Mouse (Mus musculus) ES-CJ7 (cell line): ENCODE results near the gene Gm4559.
"Not testable (repeated sequence)": the region's sequence is repeated elsewhere in the genome, so short reads cannot be mapped to it uniquely, and the experiment has no call there.

ENCODE experiments used
- DNase-seq: peaks from one replicate; pipeline ENCODE4 v3.0.0; 2011; ENCODE audit warnings: low read depth, low spot score

Gene Gm4559

DNA sequence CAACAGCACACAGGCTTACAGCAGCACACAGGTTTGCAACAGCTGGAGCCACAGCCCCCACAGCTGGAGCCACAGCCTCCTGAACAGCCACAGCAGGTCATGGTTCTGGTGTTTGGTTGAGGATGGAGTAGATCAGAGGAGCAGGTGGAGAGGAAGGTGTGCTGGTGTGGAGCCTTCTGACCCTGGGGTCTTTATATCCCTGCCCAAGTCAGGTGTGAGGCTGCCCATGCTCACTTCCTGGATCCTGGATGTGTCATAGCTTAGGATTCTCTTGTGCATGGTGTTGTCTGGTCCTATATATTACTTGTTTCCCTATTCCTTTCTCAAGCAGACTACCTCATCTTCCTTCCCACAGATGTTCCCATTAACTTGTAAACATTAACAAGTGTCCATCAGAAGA, at the start of gene Gm4559:
Gene Gm4559 (minus strand): TSS at position 101 of the 400 bp plus-strand sequence.
- DNase-seq, result not testable (repeated sequence)

DNA sequence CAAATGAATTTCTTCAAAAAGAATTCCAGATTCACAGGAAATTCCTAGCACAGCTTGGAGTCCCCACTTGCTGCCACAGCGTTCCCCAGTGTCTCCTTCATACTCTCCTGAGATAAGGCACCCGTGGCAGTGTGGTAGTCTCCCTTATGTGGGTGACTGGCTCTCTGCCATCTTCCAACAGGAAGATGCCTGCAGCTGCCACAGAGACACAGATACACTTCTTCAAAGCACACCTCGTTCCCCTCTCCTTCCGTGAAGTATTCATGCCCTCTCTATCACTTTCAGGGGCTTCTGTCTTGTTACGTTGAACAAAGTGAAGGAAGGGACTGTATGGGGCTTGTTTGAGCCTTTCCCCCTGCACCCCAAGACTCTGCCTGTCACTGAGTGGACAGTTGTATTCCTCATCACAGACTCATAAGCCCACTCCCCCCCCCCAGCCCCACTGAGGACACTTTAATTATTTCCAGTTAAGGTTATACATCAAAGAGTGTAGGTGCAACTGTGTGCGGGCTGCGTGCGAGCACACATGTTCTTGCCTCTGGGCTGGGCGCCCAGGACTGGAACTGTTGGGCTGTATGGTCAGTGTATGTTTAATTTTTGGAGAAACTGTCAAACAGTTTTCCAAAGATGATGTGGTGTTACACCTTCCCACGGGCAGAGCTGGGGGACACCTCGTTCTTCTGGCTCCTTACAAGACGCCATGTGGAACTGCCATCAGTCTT, 49.4 kb upstream of the Gm4559 start:
- DNase-seq, result no peak

DNA sequence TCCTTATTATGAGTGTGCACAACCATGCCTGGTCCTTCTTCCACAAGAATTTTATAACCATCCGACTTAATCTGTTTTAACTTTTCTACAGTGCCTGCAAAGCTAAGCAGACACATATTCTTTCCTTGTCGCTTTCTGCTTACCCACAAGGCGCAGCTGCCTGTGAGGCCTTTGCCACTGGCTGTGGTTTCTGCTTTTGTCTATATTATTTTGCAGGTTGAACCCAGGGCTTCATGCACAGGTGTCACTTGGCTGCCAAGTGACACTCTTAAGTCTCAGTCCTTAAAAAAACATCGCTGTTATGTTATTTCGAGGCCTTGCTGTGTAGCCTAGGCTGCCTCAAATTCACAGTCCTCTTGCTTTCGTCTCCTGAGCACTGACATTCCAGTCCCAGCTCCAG, 48.5 kb upstream of the Gm4559 start:
- no peak for DNase-seq

DNA sequence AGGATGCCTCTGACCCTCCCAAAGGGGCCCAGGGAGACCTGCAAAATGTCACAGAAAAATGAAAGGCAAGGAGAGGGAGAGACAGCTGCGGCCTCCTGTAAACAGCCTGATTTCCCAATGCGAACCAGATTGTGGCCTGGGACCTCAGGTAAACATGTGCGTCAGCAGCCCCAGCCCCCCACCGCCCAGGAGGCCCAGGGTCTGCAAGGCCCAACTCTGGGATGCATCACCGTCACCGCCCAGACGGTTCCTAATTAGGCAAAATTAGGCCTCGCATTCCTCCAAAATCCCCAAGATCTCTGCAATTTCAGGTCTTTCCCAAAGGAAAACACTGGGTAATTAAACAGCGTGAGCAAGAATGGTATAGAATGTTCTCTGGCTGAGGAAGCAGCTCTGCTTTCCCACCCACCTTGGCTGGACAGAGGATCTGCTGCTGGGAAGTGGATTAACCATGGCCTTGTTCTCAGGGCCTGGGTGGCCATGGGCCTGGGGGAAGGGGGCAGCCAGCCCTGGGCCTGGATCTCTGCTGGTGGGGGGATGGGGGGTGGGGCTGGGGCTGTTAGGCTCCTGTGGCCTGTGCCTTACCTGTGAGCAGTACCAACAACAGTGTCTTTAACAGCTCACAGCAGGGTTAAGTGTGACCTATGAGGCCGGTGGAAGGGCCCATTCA, 47.6 kb upstream of the Gm4559 start:
- DNase-seq, result not testable (repeated sequence)

DNA sequence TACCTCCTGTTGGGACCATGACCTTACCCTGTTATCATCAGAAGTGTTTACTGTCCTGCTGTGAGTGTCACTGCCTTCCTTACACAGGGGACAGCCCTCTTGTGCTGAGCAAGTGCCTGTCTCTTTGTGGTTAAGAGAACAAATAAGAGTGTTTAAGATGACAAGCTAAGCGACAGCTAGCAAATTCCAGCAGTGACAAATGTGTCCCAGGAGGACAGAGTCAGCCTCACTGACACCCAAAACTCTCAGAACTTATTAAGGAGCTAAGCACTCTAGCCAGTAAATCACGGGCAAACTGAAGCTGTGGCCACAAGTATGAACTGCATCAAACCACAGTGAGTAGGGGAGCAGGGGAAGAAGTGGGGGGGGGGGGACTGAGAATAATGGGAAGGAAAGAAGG, 46.7 kb upstream of the Gm4559 start:
- DNase-seq, result no peak

DNA sequence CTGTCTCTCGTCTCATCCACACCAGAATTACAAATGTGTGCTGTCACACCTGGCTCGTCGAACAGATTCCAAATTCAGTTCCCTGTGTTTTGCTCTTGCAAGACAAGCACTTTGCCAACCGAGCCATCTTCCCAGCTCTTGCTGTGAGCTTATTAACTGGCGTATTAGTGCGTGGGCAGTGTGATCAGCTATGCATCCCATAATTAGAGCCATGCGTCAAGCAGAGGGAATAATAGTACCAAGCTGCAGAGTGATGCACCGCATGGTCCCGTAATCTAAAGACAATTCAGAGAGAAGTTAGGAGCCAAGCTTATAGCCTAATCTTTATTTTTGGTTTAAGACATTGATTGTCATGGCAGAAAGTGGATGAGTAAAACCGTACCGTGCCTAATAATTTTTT, 45.0 kb upstream of the Gm4559 start:
- DNase-seq, result no peak

DNA sequence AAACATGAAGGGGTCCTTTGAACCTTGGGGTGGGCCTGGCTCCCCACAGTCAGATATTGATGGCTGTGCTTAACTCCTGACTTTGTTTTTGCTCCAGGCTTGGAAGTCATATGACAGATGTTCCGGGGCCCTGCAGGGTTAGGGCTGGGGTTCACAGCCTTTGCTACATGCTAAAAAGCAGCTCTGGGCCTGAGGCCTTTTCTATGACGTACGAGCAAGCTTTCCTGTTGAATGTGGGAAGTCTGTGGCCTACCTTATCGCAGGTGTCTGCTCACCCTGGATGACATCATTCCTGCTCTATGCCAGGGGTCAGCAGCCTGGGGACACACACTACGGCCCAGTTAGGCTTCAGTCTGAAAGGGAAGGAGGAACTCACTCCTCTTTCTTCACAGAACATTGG, 43.1 kb upstream of the Gm4559 start:
- DNase-seq, result no peak

DNA sequence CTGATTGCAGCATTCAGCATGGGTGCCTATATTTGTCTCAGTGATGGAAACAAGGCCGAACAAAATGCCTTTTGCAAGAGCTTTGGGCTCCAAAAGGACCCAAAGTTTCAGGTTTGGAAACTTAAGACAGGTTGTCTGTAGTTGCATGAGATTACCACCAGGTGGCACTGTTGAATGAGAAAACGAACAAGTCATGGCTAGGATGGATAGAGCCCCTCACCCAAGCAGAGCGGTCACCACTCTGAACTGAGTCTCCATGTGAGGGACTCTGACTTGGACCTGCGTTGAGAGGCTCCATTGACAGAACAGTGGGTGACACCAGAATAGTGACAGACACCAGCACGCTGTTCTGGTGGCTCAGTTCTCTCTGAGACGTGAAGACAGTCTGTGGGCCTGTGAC, 42.4 kb upstream of the Gm4559 start:
- peak; percentile 53 for DNase-seq

DNA sequence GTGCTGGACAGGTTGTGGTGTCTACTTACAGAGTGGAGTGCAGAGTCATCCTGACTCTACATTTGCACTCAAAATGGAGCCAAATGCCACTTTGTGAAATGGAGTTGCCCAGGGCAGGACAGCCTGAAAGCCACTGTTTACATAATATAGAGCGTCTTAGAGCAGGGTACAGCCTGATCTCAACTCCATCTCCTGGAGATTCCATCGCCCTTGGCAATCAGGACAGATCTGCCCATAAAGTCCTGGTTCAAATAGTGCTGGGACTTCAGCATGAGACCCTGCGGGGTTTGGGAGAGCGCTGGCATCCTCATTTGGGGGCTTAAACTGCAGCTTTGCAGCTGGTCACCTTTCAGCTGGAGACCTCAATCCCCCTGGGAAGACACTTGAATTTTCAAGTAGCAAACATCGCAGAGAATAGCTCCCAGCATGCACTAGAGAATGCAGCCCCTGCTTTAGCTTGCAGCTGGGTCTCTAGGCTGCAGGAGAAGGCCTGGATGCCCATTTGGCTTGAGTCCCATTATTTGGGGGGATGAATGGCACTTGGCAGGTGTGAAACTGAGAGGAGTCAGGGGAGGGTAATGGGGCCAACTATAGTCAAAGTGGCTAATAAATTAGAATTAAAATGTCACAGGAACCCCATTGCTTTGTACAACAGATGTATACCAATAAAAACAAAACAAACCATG, 40.6 kb upstream of the Gm4559 start:
- DNase-seq, result no peak

DNA sequence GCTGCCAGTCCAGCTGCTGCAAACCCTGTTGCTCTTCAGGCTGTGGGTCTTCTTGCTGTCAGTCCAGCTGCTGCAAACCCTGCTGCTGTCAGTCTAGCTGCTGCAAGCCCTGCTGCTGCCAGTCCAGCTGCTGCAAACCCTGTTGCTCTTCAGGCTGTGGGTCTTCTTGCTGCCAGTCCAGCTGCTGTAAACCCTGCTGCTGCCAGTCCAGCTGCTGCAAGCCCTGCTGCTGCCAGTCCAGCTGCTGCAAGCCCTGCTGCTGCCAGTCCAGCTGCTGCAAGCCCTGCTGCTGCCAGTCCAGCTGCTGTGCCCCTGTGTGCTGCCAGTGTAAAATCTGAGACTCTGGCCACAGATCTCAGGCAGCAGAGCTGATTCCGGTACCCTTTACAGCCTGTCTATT, 29.8 kb upstream of the Gm4559 start:
- DNase-seq, result not testable (repeated sequence)

DNA sequence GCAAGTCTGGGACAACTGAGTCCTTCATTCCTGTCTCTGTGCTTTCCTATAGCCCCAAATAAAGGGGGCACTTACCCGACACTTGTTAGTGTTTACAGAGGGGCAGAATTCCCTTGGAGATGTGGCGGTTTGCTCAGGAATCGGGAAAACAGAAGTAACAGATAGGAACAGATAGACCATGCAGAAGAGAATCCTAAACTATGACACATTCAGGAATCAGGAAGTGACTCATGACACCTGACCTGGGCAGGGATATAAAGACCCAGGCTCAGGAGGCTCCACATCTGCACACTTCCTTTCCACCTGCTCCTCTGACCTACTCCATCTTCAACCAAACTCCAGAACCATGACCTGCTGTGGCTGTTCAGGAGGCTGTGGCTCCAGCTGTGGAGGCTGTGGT, 29.1 kb upstream of the Gm4559 start, which contains the start of gene Krtap5-4:
Gene Krtap5-4 (plus strand): TSS at position 301 of the 400 bp plus-strand sequence.
- DNase-seq, result no peak

DNA sequence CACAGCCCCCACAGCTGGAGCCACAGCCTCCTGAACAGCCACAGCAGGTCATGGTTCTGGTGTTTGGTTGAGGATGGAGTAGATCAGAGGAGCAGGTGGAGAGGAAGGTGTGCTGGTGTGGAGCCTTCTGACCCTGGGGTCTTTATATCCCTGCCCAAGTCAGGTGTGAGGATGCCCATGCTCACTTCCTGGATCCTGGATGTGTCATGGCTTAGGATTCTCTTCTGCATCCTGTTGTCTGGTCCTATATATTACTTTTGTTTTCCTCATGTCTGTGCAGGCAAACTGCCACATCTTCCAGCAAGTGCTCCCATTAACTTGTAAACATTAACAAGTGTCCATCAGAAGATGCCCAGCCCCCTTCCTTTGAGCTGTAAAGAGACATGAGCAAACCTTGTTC, 22.9 kb upstream of the Gm4559 start, which contains the start of gene Krtap5-1:
Gene Krtap5-1 (minus strand): TSS at position 101 of the 400 bp plus-strand sequence.
- DNase-seq, result not testable (repeated sequence)

DNA sequence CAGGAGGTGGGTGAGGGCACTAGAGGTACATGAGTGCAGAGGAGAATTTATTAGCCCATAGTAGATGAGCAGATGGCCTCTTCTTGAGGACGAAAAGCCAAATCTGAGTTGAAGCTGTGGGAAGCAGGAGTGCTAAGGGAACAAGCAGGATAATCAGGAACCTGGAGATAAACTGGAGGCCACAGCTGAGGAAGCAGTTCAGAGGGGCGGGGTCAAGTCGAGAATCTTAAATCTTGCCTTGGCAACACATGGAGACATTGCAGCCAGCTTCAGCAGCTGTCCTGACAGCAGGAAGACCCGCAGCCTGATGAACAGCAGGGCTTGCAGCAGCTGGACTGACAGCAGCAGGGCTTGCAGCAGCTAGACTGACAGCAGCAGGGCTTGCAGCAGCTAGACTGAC, 21.9 kb upstream of the Gm4559 start:
- not testable (repeated sequence) for DNase-seq

DNA sequence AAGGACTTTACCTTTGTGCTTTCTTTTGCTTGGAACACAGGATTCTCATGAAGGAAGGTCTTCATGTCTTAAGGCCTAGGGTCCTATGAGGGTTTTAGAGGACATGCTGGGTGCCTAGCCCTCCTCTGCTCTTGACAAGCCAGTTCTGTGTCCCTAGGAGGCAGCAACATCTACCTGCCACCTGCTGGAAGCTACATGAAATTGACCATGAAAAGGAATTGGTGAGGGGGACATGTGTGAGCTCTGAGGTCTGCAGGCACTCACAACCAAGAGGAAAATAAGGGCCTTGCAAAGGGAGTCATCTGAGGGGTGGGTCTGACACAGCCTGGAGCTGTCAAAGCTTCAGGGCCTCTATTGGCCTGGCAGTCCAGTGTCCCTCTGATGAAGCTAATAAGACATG, 21.3 kb upstream of the Gm4559 start:
- DNase-seq, result peak; percentile 12

DNA sequence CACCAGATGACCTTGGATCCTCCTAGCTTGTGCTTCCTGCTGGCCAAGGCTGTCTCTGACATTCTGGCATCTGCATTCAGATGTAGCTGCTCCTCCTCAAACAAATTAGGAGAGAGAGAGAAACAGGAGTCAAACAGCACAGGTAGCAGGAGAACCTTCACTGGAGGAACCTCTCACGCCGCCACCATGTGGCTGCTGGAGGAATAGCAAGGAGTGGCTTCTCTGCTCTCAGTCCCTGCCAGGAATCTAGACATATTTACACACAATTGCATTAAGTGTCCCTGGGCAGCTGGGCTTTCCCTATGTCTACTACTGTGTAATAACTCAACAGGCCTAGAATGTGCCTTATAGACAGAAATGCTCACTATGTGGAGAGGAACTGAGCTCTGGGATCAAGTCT, 19.7 kb upstream of the Gm4559 start:
- DNase-seq, result peak; percentile 24

DNA sequence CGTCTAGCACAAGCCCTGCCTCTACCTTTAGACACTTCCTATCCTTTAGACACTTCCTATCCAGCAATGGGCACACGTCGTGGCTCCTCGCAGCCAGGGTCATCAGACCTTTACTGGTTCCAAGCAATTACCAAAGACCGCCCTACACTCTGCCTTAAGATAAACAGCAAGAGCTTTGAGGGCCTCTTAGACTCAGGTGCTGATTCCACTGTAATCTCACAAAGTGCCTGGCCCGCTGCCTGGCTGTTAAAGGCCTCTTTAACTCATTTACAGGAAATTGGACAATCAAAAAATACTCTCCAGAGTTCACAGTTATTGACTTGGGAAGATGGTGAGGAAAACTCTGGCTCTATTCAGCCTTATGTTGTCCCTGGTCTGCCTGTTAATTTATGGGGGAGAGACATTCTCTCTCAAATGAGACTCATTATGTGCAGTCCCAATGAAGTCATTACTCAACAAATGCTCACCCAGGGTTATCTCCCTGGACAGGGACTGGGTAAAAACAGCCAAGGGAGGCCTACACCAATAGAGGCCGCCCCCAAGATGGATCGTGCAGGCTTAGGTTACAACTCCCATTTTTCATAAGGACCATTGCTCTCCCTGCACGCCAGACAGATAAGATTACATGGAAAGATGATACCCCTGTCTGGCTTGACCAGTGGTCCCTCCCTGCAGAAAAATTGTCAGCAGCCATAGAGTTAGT, 11.9 kb upstream of the Gm4559 start:
- DNase-seq, result not testable (repeated sequence)

DNA sequence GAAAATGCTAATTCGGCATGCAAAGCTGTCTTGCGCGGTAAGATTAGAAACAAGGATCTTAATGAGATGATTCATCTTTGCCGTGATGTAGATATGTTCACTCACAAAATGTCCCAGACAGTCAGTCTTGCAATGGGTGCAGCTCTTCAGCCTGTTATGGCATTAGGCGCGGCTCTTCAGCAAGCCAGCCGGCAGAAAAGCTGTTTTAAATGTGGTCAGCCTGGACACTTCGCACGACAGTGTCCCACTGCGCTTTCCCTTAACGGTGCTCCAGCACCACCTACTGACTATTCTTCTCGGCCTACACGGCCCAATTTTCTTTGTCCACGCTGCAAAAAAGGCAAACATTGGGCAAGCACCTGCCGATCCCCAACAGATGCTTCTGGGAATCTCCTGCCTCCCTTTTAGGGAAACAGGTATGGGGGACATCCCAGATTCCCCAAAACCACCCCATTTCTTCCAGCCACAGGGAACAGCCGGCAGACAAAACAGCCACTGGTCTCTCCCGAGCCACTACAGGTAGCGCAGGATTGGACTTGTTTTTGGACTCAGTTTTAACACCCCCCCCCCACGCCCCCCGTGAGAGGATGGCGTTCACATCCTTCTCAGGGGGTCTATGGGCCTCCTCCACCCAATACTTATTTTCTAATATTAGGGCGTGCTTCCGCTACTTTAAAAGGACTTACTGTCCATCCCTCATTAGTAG, 11.1 kb upstream of the Gm4559 start:
- DNase-seq, result no peak

DNA sequence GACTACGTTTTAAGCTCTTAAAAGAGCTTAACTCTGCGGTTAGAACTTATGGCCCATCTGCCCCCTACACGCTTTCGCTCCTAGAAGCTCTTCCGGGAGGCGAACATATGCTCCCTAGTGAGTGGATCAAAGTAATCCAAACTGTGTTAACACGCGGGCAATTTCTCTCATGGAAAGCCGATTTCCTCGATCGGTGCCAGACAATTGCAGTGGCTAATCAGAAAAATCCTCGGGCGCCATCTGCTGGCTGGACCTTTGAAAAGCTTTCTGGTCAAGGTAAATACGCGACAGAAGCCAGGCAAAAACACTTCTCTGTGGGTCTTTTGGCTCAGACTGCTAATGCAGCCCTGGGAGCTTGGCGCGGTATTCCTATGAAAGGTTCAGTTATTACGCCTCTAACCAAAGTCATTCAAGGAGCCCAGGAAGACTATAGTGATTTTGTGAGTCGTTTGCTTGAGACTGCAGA, 10.5 kb upstream of the Gm4559 start:
- peak; percentile 93 for DNase-seq

DNA sequence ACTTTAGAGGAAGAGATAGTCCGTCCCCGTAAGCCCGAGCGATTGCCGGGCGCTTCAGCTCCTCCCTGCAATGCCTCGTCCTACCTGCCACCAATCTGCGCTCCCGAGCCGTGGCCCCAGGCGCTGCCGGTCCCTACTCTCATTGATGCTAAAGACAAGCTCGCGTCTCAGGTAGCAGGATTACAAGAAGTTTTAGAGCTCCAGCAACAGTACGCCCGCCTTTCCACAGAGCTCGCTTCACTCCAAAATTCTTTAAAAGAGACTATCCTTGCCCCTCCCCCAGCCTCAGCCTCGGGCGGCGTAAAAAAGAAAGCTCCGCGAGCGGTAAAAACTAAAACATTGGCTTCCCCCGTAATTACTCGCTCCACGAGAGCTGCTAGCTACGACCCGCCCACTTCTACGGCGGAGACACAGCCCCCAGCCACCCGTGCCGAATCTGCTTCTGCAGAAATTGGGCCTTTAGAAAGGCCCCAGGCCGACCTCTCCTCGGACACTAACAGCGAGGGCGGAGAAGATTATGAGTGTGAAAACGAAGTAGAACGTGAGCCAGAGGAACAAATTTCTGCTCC, 9.9 kb upstream of the Gm4559 start:
- peak; percentile 81 for DNase-seq

DNA sequence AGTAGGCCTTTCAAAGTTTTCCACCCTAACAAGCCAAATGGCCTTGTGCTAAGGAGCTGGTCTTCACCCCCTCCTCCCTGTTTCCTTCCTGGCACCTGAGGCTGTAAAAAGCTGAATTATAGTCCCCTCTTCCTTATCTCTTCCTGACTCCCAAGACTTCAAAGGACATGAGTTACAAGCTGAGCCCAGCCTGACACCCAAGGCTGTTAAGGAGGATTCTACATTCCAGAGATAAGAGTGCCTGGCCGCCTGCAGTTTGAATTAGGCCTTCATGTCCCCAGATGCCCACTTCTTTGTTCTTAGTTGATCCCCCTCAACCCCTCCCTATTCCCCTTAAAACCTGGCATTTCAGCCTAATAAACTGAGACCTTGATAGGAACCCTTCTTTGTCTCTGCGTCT, 8.7 kb upstream of the Gm4559 start:
- not testable (repeated sequence) for DNase-seq

DNA sequence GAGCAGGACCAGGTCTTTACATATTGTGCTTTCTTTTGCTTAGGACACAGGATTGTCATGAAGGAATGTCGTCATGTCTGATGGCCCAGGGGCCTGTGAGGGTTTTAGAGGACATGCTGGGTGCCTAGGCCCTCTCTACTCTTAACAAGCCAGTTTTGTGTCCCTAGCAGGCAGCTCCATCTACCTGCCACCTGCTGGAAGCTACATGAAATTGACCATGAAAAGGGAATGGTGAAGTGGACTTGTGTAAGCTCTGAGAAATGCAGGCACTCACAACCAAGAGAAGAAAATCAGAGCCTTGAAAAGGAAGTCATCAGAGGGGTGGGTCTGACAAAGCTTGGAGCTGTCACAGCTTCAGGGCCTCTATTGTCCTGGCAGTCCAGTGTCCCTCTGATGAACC, 5.1 kb upstream of the Gm4559 start:
- DNase-seq, result peak; percentile 26
